Mouse (Mus musculus) mouse trophoblast stem cell (cell line): Measurements from ENCODE around the gene Morn3.

Experiments used
- in situ Hi-C, 2 experiments: fragments of 300-500 bp; cut with MseI, MboI; formaldehyde crosslinking; loops; 2 replicates in 1 of 2; 3 replicates in 1 of 2; pipeline ENCODE4 v1.15.1; 2025

Gene Morn3

GRCm38 (mm10) chr5:123024965-123025573 is 21.7 kb downstream of the Morn3 start:
- in situ Hi-C loops: no loop called here

- in situ Hi-C loops: no loop called here
Observed at GRCm38 (mm10) chr5:123024312-123024711, 22.5 kb downstream of the Morn3 start.

DNA sequence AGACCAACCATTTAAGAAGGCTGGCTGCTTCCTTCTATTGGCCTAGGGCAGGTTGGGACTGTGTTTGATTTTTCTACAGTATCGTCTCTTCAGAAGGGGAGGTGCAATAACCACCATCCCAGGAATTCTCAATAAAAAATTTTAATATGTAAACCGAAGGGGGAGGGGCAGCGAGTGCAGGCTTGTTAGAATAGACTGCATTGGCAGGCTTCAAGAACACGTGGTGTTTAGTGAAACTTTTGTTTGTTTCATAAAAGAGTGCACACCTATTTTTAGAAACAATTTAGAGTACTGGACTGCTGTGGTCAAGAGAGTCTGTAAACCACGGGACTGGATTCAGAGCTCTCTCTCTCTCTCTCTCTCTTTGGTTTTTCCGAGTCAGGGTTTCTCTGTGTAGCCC is 23.8 kb downstream of the Morn3 start:
- in situ Hi-C loops: no loop called here

GRCm38 (mm10) chr5:123021438-123021837 is 25.4 kb downstream of the Morn3 start:
- in situ Hi-C loops: no loop called here

- in situ Hi-C loops: no loop called here
Observed at GRCm38 (mm10) chr5:123020426-123020825, 26.4 kb downstream of the Morn3 start.

- in situ Hi-C loops: no loop called here
Observed at GRCm38 (mm10) chr5:123019336-123020016, 27.3 kb downstream of the Morn3 start.

DNA sequence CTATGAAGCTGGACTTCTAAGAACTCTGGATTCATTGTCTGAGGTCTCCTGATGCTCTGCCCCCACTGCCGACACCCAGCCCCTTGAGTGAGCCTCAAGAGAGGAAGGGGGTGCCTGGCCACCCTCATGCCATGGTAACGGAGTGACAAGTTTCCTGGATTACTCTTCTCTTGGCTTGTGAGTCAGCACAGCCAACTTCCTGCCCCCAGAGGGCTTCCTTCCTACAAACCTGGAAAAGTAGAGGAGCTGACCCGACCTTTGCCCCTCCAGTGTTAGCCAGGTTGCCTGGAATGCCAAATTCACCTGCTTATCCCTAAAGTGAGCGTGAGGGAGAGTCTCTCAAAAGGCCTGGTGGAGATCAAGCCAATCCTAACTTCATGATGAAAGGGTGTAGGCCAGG is 29.3 kb downstream of the Morn3 start:
- in situ Hi-C loops: no loop called here

GRCm38 (mm10) chr5:123015915-123016314 is 30.9 kb downstream of the Morn3 start:
- in situ Hi-C loops: no loop called here

GRCm38 (mm10) chr5:123014753-123015701 is 31.8 kb downstream of the Morn3 start, which contains the start of gene Orai1:
Orai1 (plus strand) TSS chr5:123015074.
- in situ Hi-C loops: no loop called here

- in situ Hi-C loops: no loop called here
Observed at GRCm38 (mm10) chr5:123013599-123014315, 33.1 kb downstream of the Morn3 start.

DNA sequence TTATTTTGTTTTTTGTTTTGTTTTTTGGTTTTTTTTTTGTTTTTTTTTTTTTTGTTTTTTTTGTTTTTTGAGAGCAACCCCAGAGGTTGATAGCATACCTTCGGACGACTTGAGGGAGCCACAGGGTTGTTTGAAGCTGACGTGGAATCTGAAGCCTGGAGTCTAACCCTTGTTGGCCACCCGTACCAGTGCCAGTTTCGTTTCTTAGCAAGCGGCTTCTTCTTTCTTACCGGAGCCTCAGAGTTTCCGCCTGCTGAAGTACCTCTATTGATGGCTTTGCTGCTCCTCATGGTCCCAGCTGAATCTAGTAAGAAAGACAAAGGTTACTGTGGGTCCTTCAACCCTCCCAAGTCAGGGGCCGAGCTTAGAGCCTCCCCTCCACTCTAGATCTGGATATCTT is 35.1 kb downstream of the Morn3 start:
- in situ Hi-C loops: no loop called here

DNA sequence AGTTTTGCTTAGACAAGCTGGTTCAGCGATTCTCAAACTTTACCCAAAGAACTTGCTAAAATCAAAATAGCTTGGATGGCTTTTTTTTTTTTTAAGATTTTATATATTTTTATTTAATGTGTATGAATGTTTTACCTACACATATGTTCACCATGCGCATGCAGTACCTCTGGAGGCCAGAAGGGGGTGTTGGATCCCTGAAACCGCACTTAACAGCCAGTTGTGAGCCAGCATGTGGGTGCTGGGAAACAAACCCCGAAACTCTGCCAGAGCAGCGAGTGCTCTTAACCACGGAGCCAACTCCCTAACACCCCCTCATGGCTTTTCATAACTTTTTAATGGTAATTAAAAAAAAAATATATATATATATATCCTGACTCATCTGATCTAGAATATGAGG is 36.0 kb downstream of the Morn3 start:
- in situ Hi-C loops: no loop called here

- in situ Hi-C loops: no loop called here
Observed at GRCm38 (mm10) chr5:123009873-123010272, 36.9 kb downstream of the Morn3 start.

DNA sequence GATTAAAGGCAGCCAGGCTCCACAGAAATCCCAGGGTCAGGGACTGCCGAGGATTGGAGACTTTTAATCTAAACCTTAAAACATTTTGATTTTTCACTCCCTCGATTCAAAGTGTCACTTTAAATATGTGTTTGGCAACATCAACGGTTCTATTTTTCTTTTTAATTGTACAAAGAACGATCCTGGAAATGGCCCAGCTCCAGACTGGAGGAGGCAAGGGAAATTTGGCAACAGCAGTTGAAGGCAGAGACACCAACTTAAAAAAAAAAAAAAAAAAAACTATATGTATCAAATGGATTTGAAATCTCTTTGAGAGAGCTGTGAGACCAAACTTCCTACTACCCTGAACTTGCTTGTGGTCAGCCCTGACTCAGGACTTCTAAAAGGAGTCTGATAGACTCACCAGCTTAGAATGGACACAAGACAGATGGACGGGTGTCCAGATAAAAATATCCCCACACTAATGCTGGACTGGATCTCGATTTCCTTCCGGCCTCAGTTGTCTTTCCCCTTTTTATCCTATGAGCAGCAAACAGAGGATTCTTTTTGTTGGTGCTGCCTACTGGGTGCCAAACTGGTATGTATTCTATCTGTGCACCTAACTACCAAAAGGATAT is 37.8 kb downstream of the Morn3 start:
- in situ Hi-C loops: no loop called here

- in situ Hi-C loops: no loop called here
Observed at GRCm38 (mm10) chr5:123005716-123006592, 40.9 kb downstream of the Morn3 start.

- in situ Hi-C loops: no loop called here
Observed at GRCm38 (mm10) chr5:123000901-123001300, 45.9 kb downstream of the Morn3 start.

DNA sequence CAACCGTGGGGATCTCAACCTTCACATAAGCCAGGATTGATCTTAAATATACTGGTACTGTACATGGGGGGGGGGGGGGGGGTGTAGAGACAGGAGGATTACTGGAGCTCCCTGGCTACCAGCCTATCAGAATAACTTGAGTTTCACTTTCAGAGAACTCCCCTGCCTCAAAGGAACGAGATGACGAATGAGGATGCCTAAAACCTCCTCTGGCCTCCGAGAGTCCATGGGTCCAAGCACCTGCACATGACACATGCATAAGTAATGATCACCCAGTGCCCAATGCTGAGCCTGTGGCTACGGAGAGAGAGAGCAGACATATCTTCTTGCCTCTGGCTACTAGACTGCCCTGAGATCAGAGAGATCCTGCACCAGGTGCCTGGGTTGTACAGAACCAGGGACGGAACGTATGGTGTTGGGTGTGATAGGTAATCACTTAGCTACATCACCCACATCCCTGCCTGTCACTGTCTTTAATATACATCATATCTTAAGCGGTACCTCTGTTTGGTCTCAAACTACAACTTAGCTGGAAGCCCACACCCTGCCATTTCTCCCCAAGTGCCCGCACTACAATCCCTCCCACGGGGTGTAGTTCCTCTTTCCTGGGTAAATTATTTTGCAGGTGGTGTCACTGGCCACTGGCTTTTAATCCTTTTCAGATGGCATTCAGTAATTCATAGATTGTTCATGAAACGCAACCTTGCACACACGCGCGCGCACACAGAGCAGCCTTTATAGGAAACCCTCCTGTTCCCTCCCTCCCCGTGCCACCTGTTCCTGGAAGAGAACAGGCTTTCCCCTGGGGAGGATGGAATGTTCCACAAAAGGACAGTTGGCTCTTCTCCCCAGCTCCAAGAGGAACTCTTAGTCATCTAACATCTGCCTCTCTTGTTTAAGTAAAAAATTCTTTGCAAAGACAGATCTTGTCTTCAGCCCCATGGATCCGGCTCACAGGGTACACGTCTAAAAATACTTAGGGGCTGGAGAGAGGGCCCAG is 49.3 kb downstream of the Morn3 start:
- in situ Hi-C loops: no loop called here

GRCm38 (mm10) chr5:122994910-122995309 is 51.9 kb downstream of the Morn3 start:
- in situ Hi-C loops: no loop called here

- in situ Hi-C loops: no loop called here
Observed at GRCm38 (mm10) chr5:122994303-122994846, 52.4 kb downstream of the Morn3 start.
